Mouse (Mus musculus) heart, adult 2 months (tissue): ENCODE measurements around the gene Kctd6. TPM values are rescaled to one million over a fixed set of nuclear protein-coding genes. Genes with fewer than 3 reads are reported as not detected.
"Not testable (repeated sequence)": the region's sequence is repeated elsewhere in the genome, so short reads cannot be mapped to it uniquely, and the experiment has no call there.

Experiments
- DNase-seq, 2 experiments: peaks; one replicate each; pipeline ENCODE4 v3.0.0; 2021
- H3K27ac ChIP-seq: fragments of 200-600 bp; 2 replicates; pipeline ENCODE4 v1.8.1; 2022
- H3K27me3 ChIP-seq: fragments of 200-500 bp; 2 replicates; pipeline ENCODE4 v1.6.1; 2012; ENCODE audit warnings: mild to moderate bottlenecking, low read length, inconsistent platforms, mixed read lengths; ENCODE audit not compliant: control insufficient read depth, insufficient read depth
- H3K36me3 ChIP-seq: fragments of 200-500 bp; 2 replicates; pipeline ENCODE4 v1.6.1; 2012; ENCODE audit warnings: low read length, inconsistent platforms; ENCODE audit not compliant: control insufficient read depth, insufficient read depth
- H3K4me1 ChIP-seq: fragments of 200-500 bp; 2 replicates; pipeline ENCODE4 v1.6.1; 2011; ENCODE audit warnings: low read length; ENCODE audit not compliant: control insufficient read depth, insufficient read depth
- H3K4me3 ChIP-seq: fragments of 200-600 bp; 2 replicates; pipeline ENCODE4 v1.8.1; 2022
- H3K79me2 ChIP-seq: fragments of 200-500 bp; replicated peaks from 2 replicates; pipeline ENCODE4 v1.6.1; 2012; ENCODE audit warnings: mild to moderate bottlenecking, inconsistent platforms, low read length, moderate library complexity, mixed read lengths; ENCODE audit not compliant: control insufficient read depth, insufficient read depth
- H3K9ac ChIP-seq: fragments of 200-500 bp; 2 replicates; pipeline ENCODE4 v1.6.1; 2012; ENCODE audit warnings: low read depth, mild to moderate bottlenecking, control low read depth, inconsistent platforms, low read length, mixed read lengths
- CTCF ChIP-seq: fragments of 200-600 bp; IDR thresholded peaks from 2 replicates; pipeline ENCODE4 v1.8.1; 2022; ENCODE audit warnings: antibody characterized with exemption, mild to moderate bottlenecking, moderate library complexity
- EP300 ChIP-seq: fragments of 200-500 bp; IDR thresholded peaks from 2 replicates; pipeline ENCODE4 v1.6.1; 2011; ENCODE audit warnings: low read depth, low read length, control low read depth; ENCODE audit not compliant: insufficient read depth
- WGBS: fragments of 180-500 bp; shearing (Covaris S2); methylation state at CpG from one replicate; pipeline ENCODE4 v1.1.7; 2018; 5-methylcytosine and 5-hydroxymethylcytosine counted together
- intact Hi-C: fragments of 180-260 bp; cut with DNase I; formaldehyde crosslinking; loops from one replicate; pipeline ENCODE4 v1.15.1; 2025
- polyA plus RNA-seq: library from polyadenylated mRNA; depleted of rRNA; stranded (reverse); fragments of >200 nt; gene quantifications from 2 replicates; pipeline ENCODE4 v1.2.3, GENCODE M21; 2012; rRNA removed
- total RNA-seq, 2 experiments: library from RNA; stranded (reverse); gene quantifications; 2 replicates each; pipeline ENCODE4 v1.2.3; 2021

The Kctd6 gene
- total and polyA plus RNA-seq, 3 experiments = 7.3 to 10.3 (median 8.4) TPM

- Histone ChIP-seq H3K9ac (no peak overlapping the region), H3K27me3 (no peaks in the 10 kb centered on the region), H3K36me3 (no peaks in the 10 kb centered on the region), H3K79me2 (no peaks in the 10 kb centered on the region), H3K4me1 (no peaks in the 10 kb centered on the region), H3K4me3 (no peak overlapping the region), H3K27ac (no peak overlapping the region)
- no peak for DNase-seq
- TF ChIP-seq CTCF (no peak), EP300 (no peak)
- intact Hi-C loops = loop anchor here (5.0 kb wide), 1 partner anchor 33 kb away; no protein-coding TSS in a partner anchor
- WGBS = 90% methylated on average over 1 of the region's 1 CpGs
Observed at GRCm38 (mm10) chr14:8264378-8264777, 50.4 kb downstream of the Kctd6 start.

GRCm38 (mm10) chr14:8271281-8271680, 57.3 kb downstream of the Kctd6 start:
- H3K36me3 ChIP-seq, intact Hi-C loops, H3K9ac ChIP-seq, H3K79me2 ChIP-seq, H3K27me3 ChIP-seq, H3K27ac ChIP-seq, DNase-seq, H3K4me3 ChIP-seq, H3K4me1 ChIP-seq: not testable (repeated sequence)
- WGBS = 77% methylated on average over 8 of the region's 8 CpGs

Other genes with a start within 250 kb of the Kctd6 start
- under 1 TPM in 1 of 2 experiments, not detected in 1; 0.07 TPM for gene Dnase1l3, start 219.6 kb upstream of the Kctd6 start, total RNA-seq
- 0.12 and 0.57 TPM in 2 replicates for gene Dnase1l3, start 219.6 kb upstream of the Kctd6 start, polyA plus RNA-seq
- 10 to 100 TPM in 1 of 2 experiments, 1 to 10 TPM in 1; 8.9 to 13.7 TPM for gene Abhd6, start 211.2 kb upstream of the Kctd6 start, total RNA-seq
- 12.4 and 15.3 TPM in 2 replicates for gene Abhd6, start 211.2 kb upstream of the Kctd6 start, polyA plus RNA-seq
- gene Rpp14, start 133.8 kb upstream of the Kctd6 start, total RNA-seq = 10 to 100 TPM; 23.1 to 29.7 TPM
- 11.2 and 16.7 TPM in 2 replicates for gene Rpp14, start 133.8 kb upstream of the Kctd6 start, polyA plus RNA-seq
- gene Pxk, start 115.9 kb upstream of the Kctd6 start, total RNA-seq = 10 to 100 TPM; 23.1 to 24.6 TPM
- 18.3 and 27.3 TPM in 2 replicates for gene Pxk, start 115.9 kb upstream of the Kctd6 start, polyA plus RNA-seq
- gene Pdhb, start 41.1 kb upstream of the Kctd6 start, total RNA-seq = 100 to 1,000 TPM; 722 to 825 TPM
- 324 and 636 TPM in 2 replicates for gene Pdhb, start 41.1 kb upstream of the Kctd6 start, polyA plus RNA-seq
- gene Acox2, start 45.2 kb downstream of the Kctd6 start, total RNA-seq = under 1 TPM; 0.34 to 0.91 TPM
- gene Acox2, start 45.2 kb downstream of the Kctd6 start, polyA plus RNA-seq = 0.73 and 1.3 TPM in 2 replicates
- 10 to 100 TPM in 1 of 2 experiments, 1 to 10 TPM in 1; 5.4 to 17.2 TPM for gene Fam107a, start 103.9 kb downstream of the Kctd6 start, total RNA-seq
- 3.6 and 5.1 TPM in 2 replicates for gene Fam107a, start 103.9 kb downstream of the Kctd6 start, polyA plus RNA-seq
- not detected for gene Oit1, start 164.6 kb downstream of the Kctd6 start, total RNA-seq
- 1.8 TPM in 1 of 2 replicates, not detected in the other for gene Oit1, start 164.6 kb downstream of the Kctd6 start, polyA plus RNA-seq